Mouse (Mus musculus): ENCODE measurements around the gene Xrra1.

Gene Xrra1

GRCm38 (mm10) chr7:99851618-99852017 is 7.3 kb upstream of the Xrra1 start:
- DNase-seq: no peak

GRCm38 (mm10) chr7:99853350-99853749 is 5.6 kb upstream of the Xrra1 start:
- DNase-seq: no peak

- DNase-seq: no peak
These were observed 4.6 kb upstream of the Xrra1 start for GRCm38 (mm10) chr7:99854311-99854710.

- DNase-seq: no peak
These were observed 2.6 kb upstream of the Xrra1 start for GRCm38 (mm10) chr7:99856266-99856861.

- DNase-seq: no peak
These were observed 622 bp upstream of the Xrra1 start for GRCm38 (mm10) chr7:99858175-99858812.

- DNase-seq: no peak
These were observed 4.4 kb downstream of the Xrra1 start, which contains the start of gene Spcs2 for GRCm38 (mm10) chr7:99863362-99863761. Spcs2 (minus strand) TSS chr7:99863462.

- DNase-seq: no peak
These were observed 5.5 kb downstream of the Xrra1 start for GRCm38 (mm10) chr7:99864241-99865028.

GRCm38 (mm10) chr7:99865219-99865618 is 6.3 kb downstream of the Xrra1 start:
- DNase-seq: no peak

- DNase-seq: no peak
These were observed 10.4 kb downstream of the Xrra1 start for GRCm38 (mm10) chr7:99869296-99869695.

GRCm38 (mm10) chr7:99873965-99874364 is 15.0 kb downstream of the Xrra1 start:
- DNase-seq: no peak

GRCm38 (mm10) chr7:99875891-99876290 is 17.0 kb downstream of the Xrra1 start:
- no peak for DNase-seq

GRCm38 (mm10) chr7:99876345-99876744 is 17.4 kb downstream of the Xrra1 start:
- peak; percentile 71 for DNase-seq

- DNase-seq: no peak
These were observed 19.3 kb downstream of the Xrra1 start for GRCm38 (mm10) chr7:99878254-99878653.

GRCm38 (mm10) chr7:99887230-99887735 is 28.4 kb downstream of the Xrra1 start:
- DNase-seq: no peak

- DNase-seq: no peak
These were observed 28.8 kb downstream of the Xrra1 start for GRCm38 (mm10) chr7:99887743-99888142.

GRCm38 (mm10) chr7:99889175-99889880 is 30.4 kb downstream of the Xrra1 start:
- peak; percentile 11 for DNase-seq

- no peak for DNase-seq
These were observed 31.3 kb downstream of the Xrra1 start for GRCm38 (mm10) chr7:99890168-99890755.

- no peak for DNase-seq
These were observed 32.6 kb downstream of the Xrra1 start for GRCm38 (mm10) chr7:99891471-99891870.

- no peak for DNase-seq
These were observed 33.4 kb downstream of the Xrra1 start for GRCm38 (mm10) chr7:99892351-99892750.

- no peak for DNase-seq
These were observed 35.1 kb downstream of the Xrra1 start for GRCm38 (mm10) chr7:99893967-99894366.

- DNase-seq: no peak
These were observed 35.6 kb downstream of the Xrra1 start for GRCm38 (mm10) chr7:99894478-99894877.

GRCm38 (mm10) chr7:99896905-99897304 is 38.0 kb downstream of the Xrra1 start:
- DNase-seq: no peak

- no peak for DNase-seq
These were observed 43.3 kb downstream of the Xrra1 start for GRCm38 (mm10) chr7:99902208-99902607.

All from cerebellum, adult 9-10 months (tissue).